Mouse (Mus musculus) retina, postnatal 7 days (tissue): ENCODE results near the gene Mcu.
A peak's percentile ranks its signal among the peaks of the same experiment; 100 is the strongest.

Source experiments
- DNase-seq: peaks from one replicate; pipeline ENCODE4 v3.0.0-alpha.2; 2012; ENCODE audit warnings: low read depth, low spot score

Gene Mcu

GRCm38 (mm10) chr10:59569481-59569869 lies 47.0 kb downstream of the Mcu start:
- DNase-seq: no peak

GRCm38 (mm10) chr10:59568665-59569480 lies 47.6 kb downstream of the Mcu start:
- no peak for DNase-seq

- DNase-seq: no peak
These were observed 49.5 kb downstream of the Mcu start for GRCm38 (mm10) chr10:59566968-59567367.

DNA sequence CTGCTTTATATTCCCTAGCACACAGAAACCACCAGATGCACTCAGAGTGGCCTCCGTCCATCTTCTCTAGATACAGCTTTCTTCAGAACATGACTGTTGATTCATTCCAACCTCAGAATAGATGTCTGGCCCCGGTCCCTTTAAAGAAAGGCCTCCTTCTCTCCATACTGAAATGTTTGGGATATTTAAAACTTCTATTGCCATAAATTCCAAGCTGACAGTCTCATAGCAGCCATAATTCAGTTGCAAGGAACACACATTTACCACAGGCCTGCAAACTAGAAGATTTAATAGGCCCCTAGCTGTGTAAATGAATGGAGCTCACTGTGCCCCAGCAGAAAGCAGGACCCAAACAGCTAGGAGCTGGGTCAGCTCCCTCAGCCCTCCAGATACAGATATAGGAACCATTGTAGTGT lies 50.5 kb downstream of the Mcu start:
- no peak for DNase-seq

DNA sequence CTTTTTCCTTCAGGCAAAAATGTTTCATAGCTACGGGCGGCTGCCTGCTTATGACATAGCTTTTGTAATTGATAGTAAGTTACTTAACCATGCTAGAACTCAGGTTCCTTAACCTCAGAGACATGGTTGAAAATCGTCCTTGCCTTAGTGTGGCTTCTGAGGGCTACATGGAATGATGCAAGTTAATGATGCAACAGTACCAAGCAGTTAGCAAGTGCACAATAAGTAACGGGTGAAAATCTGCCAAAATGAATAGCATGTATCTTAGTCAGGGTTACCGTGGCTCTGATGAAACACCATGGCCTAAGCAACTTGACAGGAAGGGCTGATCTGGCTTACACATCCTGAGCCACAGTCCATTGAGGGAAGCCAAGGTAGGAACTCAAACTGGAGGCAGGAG lies 51.9 kb downstream of the Mcu start:
- DNase-seq: no peak

DNA sequence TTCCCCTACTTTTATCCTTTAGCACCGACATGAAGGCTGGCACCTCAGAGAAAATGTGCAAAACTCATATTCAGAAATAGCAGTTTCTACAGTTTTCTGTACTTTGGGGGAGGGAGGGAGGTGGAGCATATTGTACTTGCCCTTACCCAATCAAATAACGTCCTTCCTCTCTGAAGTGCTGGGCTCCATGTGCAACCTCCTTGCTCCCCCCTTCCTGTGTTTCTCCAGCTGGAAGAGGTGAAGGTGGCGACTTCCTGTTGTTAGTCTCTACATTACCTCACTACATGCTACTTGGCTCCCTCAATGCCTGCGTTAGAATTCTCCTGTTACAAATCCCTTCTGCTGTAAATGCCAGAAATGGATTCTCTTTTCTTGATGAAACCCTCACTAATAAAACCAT lies 54.0 kb downstream of the Mcu start:
- no peak for DNase-seq

DNA sequence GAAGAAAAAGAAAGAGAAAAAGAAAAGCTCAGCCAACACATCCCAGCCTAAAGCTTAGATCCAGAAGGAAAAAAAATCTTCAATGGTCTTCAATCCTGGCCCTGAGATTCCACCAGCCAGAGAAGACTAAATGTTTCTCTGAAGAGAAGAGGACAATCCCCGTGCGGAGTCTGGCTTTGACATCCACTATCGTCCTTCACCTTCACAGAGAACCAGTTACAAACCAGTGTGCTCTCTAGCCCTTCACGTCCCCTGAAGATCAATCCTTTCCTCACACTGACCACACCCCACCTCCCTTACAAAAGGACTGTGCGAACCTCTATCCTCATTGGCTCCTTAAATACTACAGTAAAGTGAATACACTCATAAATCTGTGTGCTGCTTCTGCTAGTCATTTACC lies 56.4 kb downstream of the Mcu start:
- no peak for DNase-seq

GRCm38 (mm10) chr10:59558602-59559001 lies 57.9 kb downstream of the Mcu start:
- no peak for DNase-seq

GRCm38 (mm10) chr10:59558164-59558563 lies 58.3 kb downstream of the Mcu start:
- DNase-seq: no peak

DNA sequence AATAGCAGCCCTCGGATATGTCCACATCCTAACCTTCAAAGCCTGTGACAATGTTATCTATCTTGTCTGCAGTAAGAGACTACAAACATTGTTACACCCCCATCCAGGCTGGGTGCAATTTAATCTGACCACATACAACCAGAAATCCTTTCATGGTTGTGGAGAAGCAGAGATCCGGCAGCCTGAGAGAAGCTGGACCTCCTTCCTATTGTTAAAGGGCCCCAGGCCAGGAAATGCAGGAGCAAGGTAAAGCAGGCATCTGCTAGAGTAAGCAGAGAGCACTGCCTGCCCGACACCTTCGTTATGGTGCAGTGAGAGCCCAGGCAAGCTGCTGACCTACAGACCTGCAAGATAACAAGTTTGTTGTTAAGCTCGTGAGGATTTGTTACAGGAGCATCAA lies 60.0 kb downstream of the Mcu start:
- DNase-seq: no peak

DNA sequence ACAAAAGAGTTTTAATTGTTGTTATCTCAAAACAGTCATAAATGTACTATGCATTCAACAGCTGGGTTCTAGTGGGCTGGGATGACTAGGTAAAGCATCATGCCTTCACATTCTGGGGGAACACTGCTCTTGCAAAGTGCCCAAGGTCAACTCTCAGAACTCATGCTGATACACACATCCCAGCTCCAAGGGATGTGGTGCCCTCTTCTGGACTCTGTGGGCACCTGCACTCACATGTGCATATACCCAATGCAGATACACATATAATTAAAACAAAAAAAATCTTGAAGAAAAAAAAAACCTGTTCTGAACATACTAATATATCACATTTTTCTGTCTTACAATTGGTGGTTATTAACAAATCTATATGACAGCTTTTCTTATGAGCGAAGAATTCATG lies 62.2 kb downstream of the Mcu start:
- no peak for DNase-seq

GRCm38 (mm10) chr10:59552456-59552855 lies 64.0 kb downstream of the Mcu start:
- no peak for DNase-seq

DNA sequence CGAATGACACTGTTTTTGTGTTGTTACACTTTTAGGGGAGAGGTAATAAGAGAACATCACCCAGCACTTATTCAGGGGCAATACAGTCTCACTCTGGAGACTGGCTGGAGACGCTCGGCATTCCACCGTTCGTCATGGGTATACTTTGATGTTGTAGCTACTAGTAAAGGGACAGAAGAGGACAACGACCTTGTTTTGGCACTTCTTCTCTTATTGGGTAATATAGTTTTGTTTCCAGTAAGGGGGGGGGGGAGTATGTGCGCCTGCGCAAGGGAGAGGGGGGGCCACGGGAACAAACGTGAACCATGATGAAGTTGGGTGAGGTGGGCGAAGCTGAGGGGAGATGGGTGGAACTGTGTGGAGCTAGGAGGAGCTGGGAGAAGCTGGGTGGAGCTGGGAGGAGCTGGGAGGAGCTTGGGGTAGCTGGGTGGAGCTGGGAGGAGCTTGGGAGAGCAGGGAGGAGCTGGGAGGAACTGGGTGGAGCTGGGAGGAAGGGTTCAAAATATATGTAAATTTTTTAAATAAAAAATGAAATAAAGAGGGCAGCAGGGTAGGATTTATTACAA lies 67.6 kb downstream of the Mcu start:
- DNase-seq: no peak

DNA sequence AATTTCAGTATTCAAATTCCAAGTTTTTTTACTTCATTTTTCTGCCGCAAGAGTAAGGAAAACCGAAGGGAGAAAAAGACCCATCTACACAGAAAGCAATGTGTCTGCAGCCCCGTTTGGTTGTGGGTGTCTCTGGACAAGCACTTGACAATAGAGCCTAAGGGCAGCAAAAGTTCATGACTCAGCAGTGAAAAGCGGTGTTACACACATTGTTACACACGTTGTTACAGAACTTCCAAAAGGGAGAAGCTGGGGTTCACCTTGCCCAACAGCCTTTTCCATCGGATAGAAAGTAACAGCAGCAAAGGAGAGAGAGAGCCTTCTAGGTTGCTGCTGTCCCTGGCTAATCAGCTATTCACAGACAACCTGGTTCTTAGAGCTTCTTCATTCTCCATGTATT lies 68.3 kb downstream of the Mcu start:
- no peak for DNase-seq

GRCm38 (mm10) chr10:59547426-59547825 lies 69.1 kb downstream of the Mcu start:
- no peak for DNase-seq

DNA sequence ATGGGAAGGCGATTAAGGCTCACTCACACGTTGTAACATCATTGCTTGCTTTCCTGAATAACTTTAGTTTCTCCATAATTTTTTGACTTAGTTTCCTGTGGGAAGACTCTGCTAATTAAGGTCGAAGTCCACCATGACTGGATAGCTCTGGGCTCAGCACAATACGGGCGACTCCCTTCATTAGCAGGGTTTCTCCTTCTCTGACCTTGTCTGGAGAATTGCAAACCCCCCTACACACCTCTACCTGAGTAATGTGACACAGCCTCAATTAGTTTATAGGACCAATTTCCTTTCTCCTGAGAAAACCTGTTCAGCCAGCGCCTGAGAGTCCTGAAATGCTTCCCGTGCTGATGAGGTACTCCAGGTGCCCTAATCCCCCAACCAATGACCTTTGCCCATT lies 71.3 kb downstream of the Mcu start:
- no peak for DNase-seq

DNA sequence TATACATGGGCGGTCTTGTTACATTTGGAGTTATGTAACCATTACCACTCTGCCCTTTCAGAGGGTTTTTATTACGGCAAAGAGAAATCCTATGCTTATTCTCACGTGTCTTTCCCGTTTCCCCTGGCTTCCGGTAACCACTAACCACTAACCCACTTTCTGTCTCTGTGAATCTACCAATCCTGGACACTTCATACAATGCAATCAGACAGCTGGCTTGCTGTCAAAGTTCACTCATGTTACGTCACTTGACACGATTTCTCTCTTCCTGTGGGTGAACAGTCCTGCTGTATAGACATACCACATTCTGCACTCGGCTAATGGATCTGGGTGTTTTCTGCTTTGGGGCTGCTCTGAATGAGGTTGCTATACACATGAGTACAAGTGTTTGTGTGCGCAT lies 73.1 kb downstream of the Mcu start:
- DNase-seq: no peak

- DNase-seq: no peak
These were observed 75.0 kb downstream of the Mcu start for GRCm38 (mm10) chr10:59541466-59541865.

DNA sequence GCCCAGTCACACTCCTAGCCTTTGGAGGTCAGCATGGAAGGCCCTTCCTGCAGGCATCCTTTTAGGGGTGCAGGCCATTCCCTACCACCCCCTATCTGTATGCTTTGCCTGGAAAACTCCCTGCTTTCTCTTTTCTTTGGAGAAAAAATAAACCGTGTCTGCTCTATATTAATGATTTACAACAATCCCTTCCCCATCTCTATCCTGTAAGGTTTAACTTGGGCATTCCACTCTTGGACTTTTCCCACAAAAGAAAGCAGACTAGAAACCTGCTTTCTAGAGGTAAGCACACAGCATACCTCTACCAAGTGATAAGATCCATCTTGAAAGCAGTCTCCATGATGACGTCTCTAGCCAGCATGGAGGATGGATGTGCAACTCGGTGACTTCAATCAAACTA lies 75.9 kb downstream of the Mcu start:
- no peak for DNase-seq

DNA sequence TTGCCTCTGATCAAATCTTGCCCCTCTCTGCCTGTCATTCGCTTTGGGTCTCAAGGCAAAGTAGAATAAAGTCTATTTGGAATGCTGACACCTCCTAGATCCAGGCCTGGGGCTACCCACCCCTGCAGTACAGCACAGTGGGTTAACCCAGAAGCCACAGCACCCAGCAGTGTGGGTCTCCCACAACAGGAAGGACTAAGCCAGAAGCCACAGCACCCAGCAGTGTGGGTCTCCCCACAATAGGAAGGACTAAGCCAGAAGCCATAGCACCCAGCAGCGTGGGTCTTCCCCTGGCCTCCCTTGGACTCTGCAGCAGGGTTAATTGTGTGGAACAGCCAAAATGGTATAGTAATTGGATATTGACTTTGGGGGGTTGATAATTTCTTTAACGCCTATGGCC lies 76.4 kb downstream of the Mcu start:
- DNase-seq: no peak

DNA sequence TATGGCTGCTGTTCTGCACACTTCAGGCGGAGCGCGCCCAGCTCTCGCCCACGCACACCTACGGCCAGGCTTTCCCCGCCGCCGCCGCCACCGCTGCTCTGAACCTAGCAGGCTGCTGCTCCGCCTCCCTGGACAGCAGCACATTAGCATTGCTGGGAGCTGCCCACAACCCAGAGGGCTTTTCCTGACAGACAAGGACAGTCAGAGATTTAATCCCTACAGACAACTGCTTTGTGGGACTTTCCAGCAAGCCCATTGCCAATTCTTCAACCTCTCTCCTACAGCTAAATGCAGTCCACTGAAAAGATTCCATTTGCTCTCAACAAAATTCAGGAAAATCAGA lies 77.0 kb downstream of the Mcu start:
- peak; percentile 30 for DNase-seq

DNA sequence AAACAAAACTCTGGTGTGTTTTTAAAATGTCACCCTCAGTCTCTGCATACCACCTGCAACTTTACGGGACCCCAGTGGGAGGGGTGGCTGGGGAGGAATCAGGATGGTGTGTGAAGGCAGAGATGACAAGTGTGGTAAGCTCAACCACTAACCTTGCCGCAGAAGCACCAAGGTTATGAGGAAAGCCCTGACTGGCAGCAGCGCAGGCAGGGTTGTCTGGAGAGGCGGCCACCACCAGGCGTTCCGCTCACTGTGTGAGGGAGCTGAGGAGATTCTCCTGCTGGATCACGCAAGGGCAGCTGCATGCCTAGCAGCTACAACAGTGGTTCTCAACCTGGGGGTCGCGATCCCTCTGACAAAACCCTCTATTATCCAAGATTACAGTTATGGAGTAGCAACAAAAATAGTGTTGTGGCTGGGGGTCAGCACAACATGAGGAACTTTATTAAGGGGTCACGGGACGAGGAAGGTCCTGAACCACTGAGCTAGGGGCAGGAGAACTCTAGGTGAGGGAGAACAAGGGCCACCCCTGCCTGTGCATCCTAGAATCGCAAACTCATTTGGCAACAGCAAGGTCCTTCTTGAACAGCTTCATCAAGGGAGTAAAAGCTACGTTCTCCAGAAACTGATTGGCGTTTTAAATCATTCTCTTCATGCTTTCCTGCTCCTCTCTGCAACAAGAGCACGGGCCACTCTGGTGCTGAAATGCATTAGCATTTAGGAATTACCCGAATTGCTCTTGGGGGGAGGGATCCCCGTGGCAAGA lies 77.5 kb downstream of the Mcu start:
- no peak for DNase-seq

GRCm38 (mm10) chr10:59538063-59538462 lies 78.4 kb downstream of the Mcu start:
- DNase-seq: no peak
